Mouse (Mus musculus) forebrain, embryonic 12.5 days (tissue): Measurements from ENCODE around the gene Cdk6. TPM values are rescaled to one million over a fixed set of nuclear protein-coding genes. Genes with fewer than 3 reads are reported as not detected.
A peak's percentile ranks its signal among the peaks of the same experiment; 100 is the strongest.
"Not testable (repeated sequence)": the region's sequence is repeated elsewhere in the genome, so short reads cannot be mapped to it uniquely, and the experiment has no call there.

Experiments
- ATAC-seq: fragments of 200-750 bp; cut with Nextera tagmentation; 2 replicates; pipeline ENCODE4 v1.8.0; 2017; ENCODE audit warnings: moderate TSS enrichment; ENCODE audit not compliant: low FRiP score
- H3K27ac ChIP-seq: fragments of 300-500 bp; sonication (generic); 2 replicates; pipeline ENCODE4 v1.5.1; 2016; ENCODE audit warnings: mild to moderate bottlenecking
- H3K27me3 ChIP-seq: fragments of 300-500 bp; sonication (generic); 2 replicates; pipeline ENCODE4 v1.6.1; 2016; ENCODE audit warnings: mild to moderate bottlenecking
- H3K36me3 ChIP-seq: fragments of 300-500 bp; sonication (generic); replicated peaks from 2 replicates; pipeline ENCODE4 v1.6.1; 2016; ENCODE audit warnings: mild to moderate bottlenecking
- H3K4me1 ChIP-seq: fragments of 300-500 bp; sonication (generic); 2 replicates; pipeline ENCODE4 v1.6.1; 2016
- H3K4me2 ChIP-seq: fragments of 300-500 bp; sonication (generic); 2 replicates; pipeline ENCODE4 v1.6.1; 2016; ENCODE audit warnings: mild to moderate bottlenecking, moderate library complexity
- H3K4me3 ChIP-seq: fragments of 300-500 bp; sonication (generic); replicated peaks from 2 replicates; pipeline ENCODE4 v1.5.1; 2016; ENCODE audit warnings: mild to moderate bottlenecking
- H3K9ac ChIP-seq: fragments of 300-500 bp; sonication (generic); 2 replicates; pipeline ENCODE4 v1.6.1; 2016; ENCODE audit warnings: mild to moderate bottlenecking
- H3K9me3 ChIP-seq: fragments of 300-500 bp; sonication (generic); 2 replicates; pipeline ENCODE4 v1.6.1; 2016
- WGBS: fragments of 180-500 bp; shearing (Covaris S2); methylation state at CpG from one replicate; pipeline ENCODE4 v1.1.7; 2016; 5-methylcytosine and 5-hydroxymethylcytosine counted together
- polyA plus RNA-seq: library from polyadenylated mRNA; unstranded; fragments of >200 nt; fragmentation: Nextera tagmentation; extraction: Ambion mirVana; gene quantifications from 2 replicates; pipeline ENCODE4 v1.2.1, GENCODE M21; 2016

Cdk6 gene
- polyA plus RNA-seq, 1 experiment from 2014 or later = 32.4 TPM

- H3K4me2 ChIP-seq = no peak overlapping the region
- no peak for ATAC-seq
- no peaks in the 10 kb centered on the region for H3K9me3 ChIP-seq
- H3K36me3 ChIP-seq = no peaks in the 10 kb centered on the region
- peaks cover 3% of the 10 kb centered on the region; the same call in 1 of the 2 replicates for H3K4me1 ChIP-seq
- no peaks in the 10 kb centered on the region for H3K27me3 ChIP-seq
- H3K27ac ChIP-seq = no peak overlapping the region
- no peak overlapping the region for H3K4me3 ChIP-seq
- H3K9ac ChIP-seq = no peak overlapping the region
- 4% methylated on average over 4 of the region's 4 CpGs for WGBS
Observed at GRCm38 (mm10) chr5:3386731-3387087, 45.4 kb downstream of the Cdk6 start.

GRCm38 (mm10) chr5:3387138-3387537 lies 45.9 kb downstream of the Cdk6 start:
- 66% methylated on average over 5 of the region's 5 CpGs for WGBS

GRCm38 (mm10) chr5:3392856-3393255 lies 51.6 kb downstream of the Cdk6 start:
- Histone ChIP-seq H3K4me2 (no peak overlapping the region), H3K36me3 (no peaks in the 10 kb centered on the region), H3K4me3 (no peak overlapping the region), H3K27me3 (no peaks in the 10 kb centered on the region), H3K4me1 (peaks cover 21% of the 10 kb centered on the region), H3K27ac (no peak overlapping the region), H3K9ac (no peak overlapping the region), H3K9me3 (no peaks in the 10 kb centered on the region)
- ATAC-seq = no peak
- 81% methylated on average over 3 of the region's 3 CpGs for WGBS

More at GRCm38 (mm10) chr5:3387138-3387537, 45.9 kb downstream of the Cdk6 start:
- no peaks in the 10 kb centered on the region for H3K27me3 ChIP-seq
- H3K36me3 ChIP-seq = no peaks in the 10 kb centered on the region
- no peak overlapping the region for H3K27ac ChIP-seq
- H3K4me2 ChIP-seq = no peak overlapping the region
- no peak for ATAC-seq
- H3K9ac ChIP-seq = no peak overlapping the region
- H3K4me3 ChIP-seq = no peak overlapping the region
- peaks cover 3% of the 10 kb centered on the region; the same call in 1 of the 2 replicates for H3K4me1 ChIP-seq
- no peaks in the 10 kb centered on the region for H3K9me3 ChIP-seq

GRCm38 (mm10) chr5:3394145-3394544 lies 52.9 kb downstream of the Cdk6 start:
- peaks cover 21% of the 10 kb centered on the region for H3K4me1 ChIP-seq
- 95% methylated on average over 7 of the region's 7 CpGs for WGBS
- H3K27ac ChIP-seq = peak overlapping the region; percentile 66; the same call in 1 of the 2 replicates
- no peaks in the 10 kb centered on the region for H3K27me3 ChIP-seq
- no peaks in the 10 kb centered on the region for H3K9me3 ChIP-seq
- no peak overlapping the region for H3K9ac ChIP-seq
- no peaks in the 10 kb centered on the region for H3K36me3 ChIP-seq
- H3K4me3 ChIP-seq = no peak overlapping the region
- H3K4me2 ChIP-seq = no peak overlapping the region
- ATAC-seq = no peak

- ATAC-seq = peak; percentile 66
- H3K36me3 ChIP-seq = no peaks in the 10 kb centered on the region
- no peaks in the 10 kb centered on the region for H3K9me3 ChIP-seq
- no peak overlapping the region for H3K4me2 ChIP-seq
- peak overlapping the region; percentile 66; the same call in 1 of the 2 replicates for H3K27ac ChIP-seq
- peaks cover 28% of the 10 kb centered on the region for H3K4me1 ChIP-seq
- 43% methylated on average over 6 of the region's 6 CpGs for WGBS
- H3K4me3 ChIP-seq = no peak overlapping the region
- H3K9ac ChIP-seq = no peak overlapping the region
- H3K27me3 ChIP-seq = no peaks in the 10 kb centered on the region
Observed at GRCm38 (mm10) chr5:3395020-3395419, 53.7 kb downstream of the Cdk6 start.

- 90% methylated on average over 6 of the region's 6 CpGs for WGBS
- Histone ChIP-seq H3K4me3 (no peak overlapping the region), H3K4me1 (peaks cover 28% of the 10 kb centered on the region), H3K9me3 (no peaks in the 10 kb centered on the region), H3K4me2 (no peak overlapping the region), H3K27ac (peak overlapping the region; percentile 9; the same call in 1 of the 2 replicates), H3K9ac (no peak overlapping the region), H3K36me3 (no peaks in the 10 kb centered on the region), H3K27me3 (no peaks in the 10 kb centered on the region)
- no peak for ATAC-seq
Observed at GRCm38 (mm10) chr5:3396214-3396613, 54.9 kb downstream of the Cdk6 start.

- WGBS = 79% methylated on average over 11 of the region's 11 CpGs
- Histone ChIP-seq H3K9me3 (no peaks in the 10 kb centered on the region), H3K27ac (no peak overlapping the region), H3K36me3 (no peaks in the 10 kb centered on the region), H3K27me3 (no peaks in the 10 kb centered on the region), H3K4me1 (peaks cover 28% of the 10 kb centered on the region), H3K4me3 (no peak overlapping the region), H3K9ac (no peak overlapping the region), H3K4me2 (no peak overlapping the region)
- no peak for ATAC-seq
Observed at GRCm38 (mm10) chr5:3396910-3397575, 55.8 kb downstream of the Cdk6 start.

- H3K27me3 ChIP-seq = no peaks in the 10 kb centered on the region
- no peak overlapping the region for H3K4me2 ChIP-seq
- no peak overlapping the region for H3K9ac ChIP-seq
- H3K9me3 ChIP-seq = no peaks in the 10 kb centered on the region
- H3K4me3 ChIP-seq = no peak overlapping the region
- peak overlapping the region; percentile 1; the same call in 1 of the 2 replicates for H3K27ac ChIP-seq
- 37% methylated on average over 7 of the region's 7 CpGs for WGBS
- ATAC-seq = peak; percentile 33; the same call in 1 of the 2 replicates
- no peaks in the 10 kb centered on the region for H3K36me3 ChIP-seq
- peaks cover 21% of the 10 kb centered on the region for H3K4me1 ChIP-seq
Observed at GRCm38 (mm10) chr5:3399784-3400494, 58.7 kb downstream of the Cdk6 start.

GRCm38 (mm10) chr5:3405102-3405501 lies 63.8 kb downstream of the Cdk6 start:
- no peaks in the 10 kb centered on the region for H3K36me3 ChIP-seq
- no peak overlapping the region for H3K27ac ChIP-seq
- no peak overlapping the region for H3K4me2 ChIP-seq
- H3K9ac ChIP-seq = no peak overlapping the region
- H3K9me3 ChIP-seq = no peaks in the 10 kb centered on the region
- peaks cover 9% of the 10 kb centered on the region; the same call in 1 of the 2 replicates for H3K4me1 ChIP-seq
- ATAC-seq = no peak
- no peaks in the 10 kb centered on the region for H3K27me3 ChIP-seq
- H3K4me3 ChIP-seq = no peak overlapping the region
- 45% methylated on average over 6 of the region's 6 CpGs for WGBS

GRCm38 (mm10) chr5:3405503-3405902 lies 64.2 kb downstream of the Cdk6 start:
- Histone ChIP-seq H3K36me3 (no peaks in the 10 kb centered on the region), H3K4me2 (no peak overlapping the region), H3K9ac (no peak overlapping the region), H3K27me3 (no peaks in the 10 kb centered on the region), H3K9me3 (no peaks in the 10 kb centered on the region), H3K27ac (0 out of 2 replicates have a peak overlapping the region, but pooled peaks have one; percentile 42), H3K4me3 (no peak overlapping the region), H3K4me1 (peaks cover 9% of the 10 kb centered on the region; the same call in 1 of the 2 replicates)
- no peak for ATAC-seq
- 40% methylated on average over 6 of the region's 6 CpGs for WGBS

- no peak overlapping the region for H3K4me3 ChIP-seq
- no peak for ATAC-seq
- H3K27me3 ChIP-seq = no peaks in the 10 kb centered on the region
- H3K4me2 ChIP-seq = no peak overlapping the region
- H3K27ac ChIP-seq = no peak overlapping the region
- H3K36me3 ChIP-seq = no peaks in the 10 kb centered on the region
- 83% methylated on average over 9 of the region's 9 CpGs for WGBS
- peaks cover 9% of the 10 kb centered on the region; the same call in 1 of the 2 replicates for H3K4me1 ChIP-seq
- no peak overlapping the region for H3K9ac ChIP-seq
- H3K9me3 ChIP-seq = no peaks in the 10 kb centered on the region
Observed at GRCm38 (mm10) chr5:3407926-3408325, 66.6 kb downstream of the Cdk6 start.

GRCm38 (mm10) chr5:3418183-3418582 lies 76.9 kb downstream of the Cdk6 start:
- not testable (repeated sequence) for H3K9me3 ChIP-seq, ATAC-seq, H3K4me2 ChIP-seq, H3K36me3 ChIP-seq, H3K9ac ChIP-seq, H3K4me1 ChIP-seq, H3K27me3 ChIP-seq, H3K27ac ChIP-seq, H3K4me3 ChIP-seq
- WGBS = 86% methylated on average over 1 of the region's 1 CpGs
